Mouse (Mus musculus) heart, postnatal 0 days (tissue): ENCODE results near the gene Raf1.

Experiments
- CTCF ChIP-seq: IDR thresholded peaks from 2 replicates; pipeline ENCODE4 v1.5.1; 2016; ENCODE audit warnings: antibody characterized with exemption, control low read depth, low read depth
- EP300 ChIP-seq: IDR thresholded peaks from 2 replicates; pipeline ENCODE4 v1.6.1; 2016; ENCODE audit warnings: antibody characterized with exemption, low read depth

GRCm38 (mm10) chr6:115672700-115673099, 3.7 kb downstream of the Raf1 start:
- TF ChIP-seq CTCF (no peak), EP300 (no peak)
